Mouse (Mus musculus) cortical plate, adult 2 months (tissue): ENCODE measurements around the gene Lamtor3. TPM values are rescaled to one million over a fixed set of nuclear protein-coding genes. Genes with fewer than 3 reads are reported as not detected.

Source experiments
- H3K27ac ChIP-seq: fragments of 200-500 bp; 2 replicates; pipeline ENCODE4 v1.5.1; 2012; ENCODE audit warnings: low read length, control low read depth, inconsistent platforms; ENCODE audit not compliant: insufficient read depth
- H3K4me1 ChIP-seq: fragments of 200-500 bp; 2 replicates; pipeline ENCODE4 v1.6.1; 2011; ENCODE audit warnings: low read length; ENCODE audit not compliant: control insufficient read depth, insufficient read depth
- H3K4me3 ChIP-seq: fragments of 200-500 bp; 2 replicates; pipeline ENCODE4 v1.5.1; 2011; ENCODE audit warnings: mild to moderate bottlenecking, low read length, control low read depth; ENCODE audit not compliant: insufficient read depth
- CTCF ChIP-seq: fragments of 200-500 bp; IDR thresholded peaks from 2 replicates; pipeline ENCODE4 v1.5.1; 2011; ENCODE audit warnings: mild to moderate bottlenecking, control low read depth, low read length; ENCODE audit not compliant: insufficient read depth; ENCODE audit errors: extremely low read depth
- POLR2A ChIP-seq: fragments of 200-500 bp; IDR thresholded peaks from 2 replicates; pipeline ENCODE4 v1.6.1; 2011; ENCODE audit warnings: mild to moderate bottlenecking, low read length, control low read depth; ENCODE audit not compliant: insufficient read depth; ENCODE audit errors: extremely low read depth
- polyA plus RNA-seq: library from polyadenylated mRNA; depleted of rRNA; stranded (reverse); fragments of >200 nt; gene quantifications from 2 replicates; pipeline ENCODE4 v1.2.3, GENCODE M21; 2012; rRNA removed

The Lamtor3 gene
- polyA plus RNA-seq, 1 experiment, result 80.3 TPM

DNA sequence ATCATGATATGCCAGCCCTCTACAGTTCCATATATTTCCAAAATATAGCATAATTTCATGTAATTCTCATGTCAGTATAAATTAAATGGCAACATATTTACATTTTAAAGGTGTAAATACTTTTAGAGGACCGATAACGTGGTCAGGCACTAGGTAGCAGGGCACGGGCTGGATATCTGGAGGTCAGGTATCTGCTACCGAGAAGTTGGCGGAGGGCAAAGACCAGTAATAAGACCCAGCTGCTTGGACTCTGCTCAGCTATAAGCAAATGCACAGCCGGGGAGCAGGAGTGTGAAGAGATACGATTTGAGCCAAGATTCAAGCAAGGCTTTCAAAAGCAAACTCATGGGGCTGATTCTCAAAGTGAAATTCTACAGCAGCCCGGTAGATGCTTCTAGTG lies 56.0 kb downstream of the Lamtor3 start:
- no peak for TF ChIP-seq CTCF
- TF ChIP-seq POLR2A, result no peak
- H3K4me3 ChIP-seq, result no peak overlapping the region

GRCm38 (mm10) chr3:137975435-137975834 lies 57.1 kb downstream of the Lamtor3 start:
- Histone ChIP-seq H3K4me1 (no peaks in the 10 kb centered on the region), H3K27ac (no peak overlapping the region), H3K4me3 (no peak overlapping the region)
- TF ChIP-seq POLR2A, result no peak
- no peak for TF ChIP-seq CTCF

More for the DNA sequence above, 56.0 kb downstream of the Lamtor3 start:
- Histone ChIP-seq H3K27ac (no peak overlapping the region), H3K4me1 (no peaks in the 10 kb centered on the region)

DNA sequence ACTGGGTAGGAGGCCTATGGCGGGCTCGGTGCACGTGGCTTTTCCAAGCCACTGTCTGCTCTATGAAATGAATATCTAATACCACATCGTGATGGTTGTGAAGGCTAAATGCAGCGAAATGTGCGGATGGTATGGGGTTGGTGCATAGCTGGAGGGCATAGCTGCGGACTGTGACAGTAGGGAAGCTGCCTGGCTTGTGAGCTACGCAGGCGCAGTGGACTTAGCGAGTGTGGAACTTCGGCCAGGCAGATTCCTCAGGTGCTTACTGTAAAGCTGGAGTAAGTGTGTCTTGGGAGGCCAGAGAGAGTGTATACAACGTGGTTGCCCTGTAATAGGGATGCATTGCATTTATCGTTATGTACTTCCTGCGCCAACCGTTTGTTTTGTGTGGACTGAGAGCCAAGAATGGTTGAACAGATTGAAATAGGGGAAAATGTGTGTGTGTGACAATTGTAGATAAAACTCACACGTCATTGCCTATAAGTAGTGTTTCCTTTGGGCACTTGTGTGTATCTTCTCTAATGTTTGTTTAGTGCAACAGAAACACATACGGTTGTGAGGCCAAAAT lies 57.6 kb downstream of the Lamtor3 start:
- Histone ChIP-seq H3K4me1 (no peaks in the 10 kb centered on the region), H3K4me3 (no peak overlapping the region), H3K27ac (no peak overlapping the region)
- TF ChIP-seq CTCF (no peak), POLR2A (no peak)

DNA sequence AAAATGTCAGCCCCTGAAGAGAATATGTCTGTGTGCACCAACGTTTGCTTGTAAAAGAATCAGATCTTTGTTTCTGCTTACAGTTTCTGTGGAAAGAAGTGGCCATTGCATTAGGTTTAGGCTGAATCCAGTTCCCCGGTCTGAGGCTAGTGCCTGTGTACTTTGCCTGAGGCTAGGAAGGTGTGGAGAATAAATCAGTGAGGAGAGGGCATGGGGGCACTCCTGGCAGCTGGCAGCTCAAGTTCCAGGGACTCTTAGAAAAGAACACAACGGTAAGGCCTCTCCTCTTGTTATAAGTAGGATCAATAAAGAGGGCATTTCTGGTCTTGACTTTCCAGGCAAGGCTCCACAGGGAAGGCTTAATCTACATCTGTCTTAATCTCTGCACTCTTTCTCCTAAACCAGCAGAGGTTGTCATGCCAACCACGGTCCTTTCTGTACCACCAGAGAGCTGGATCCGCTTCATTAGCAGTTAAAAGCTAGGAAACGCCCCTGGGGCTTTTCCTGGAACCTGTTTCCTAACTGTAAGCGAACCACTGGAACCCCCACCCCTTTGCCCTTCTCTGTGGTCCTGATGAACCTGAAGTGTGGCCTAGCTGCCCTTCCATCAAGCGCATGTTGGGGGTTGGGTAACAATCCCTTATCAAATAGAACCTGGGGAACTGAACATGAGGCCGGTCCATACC lies 58.8 kb downstream of the Lamtor3 start:
- no peak overlapping the region for H3K27ac ChIP-seq
- no peaks in the 10 kb centered on the region for H3K4me1 ChIP-seq
- H3K4me3 ChIP-seq, result no peak overlapping the region
- TF ChIP-seq POLR2A (no peak), CTCF (no peak)

DNA sequence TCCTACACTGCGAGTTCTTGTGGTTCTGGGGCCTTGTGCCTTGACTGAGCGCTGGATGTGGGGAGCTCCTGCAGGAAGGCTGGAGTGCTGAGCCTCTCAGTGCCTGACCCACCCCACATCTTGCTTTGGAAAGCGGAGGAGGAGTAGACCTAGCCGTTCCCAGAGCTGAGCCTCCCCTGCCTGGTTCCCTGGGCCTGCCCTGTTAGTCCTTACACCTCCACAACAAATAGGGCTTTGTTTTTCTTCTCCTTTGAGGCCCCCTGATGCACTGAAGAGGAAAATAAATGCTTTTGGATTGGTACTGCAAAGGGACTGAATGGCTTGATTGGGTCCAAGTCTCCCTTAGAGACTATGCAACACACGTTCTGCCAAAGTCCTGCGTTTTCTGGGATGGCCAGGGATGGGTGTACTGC lies 59.3 kb downstream of the Lamtor3 start:
- TF ChIP-seq POLR2A, result no peak
- no peak for TF ChIP-seq CTCF
- no peak overlapping the region for H3K4me3 ChIP-seq
- no peaks in the 10 kb centered on the region for H3K4me1 ChIP-seq
- H3K27ac ChIP-seq, result no peak overlapping the region

DNA sequence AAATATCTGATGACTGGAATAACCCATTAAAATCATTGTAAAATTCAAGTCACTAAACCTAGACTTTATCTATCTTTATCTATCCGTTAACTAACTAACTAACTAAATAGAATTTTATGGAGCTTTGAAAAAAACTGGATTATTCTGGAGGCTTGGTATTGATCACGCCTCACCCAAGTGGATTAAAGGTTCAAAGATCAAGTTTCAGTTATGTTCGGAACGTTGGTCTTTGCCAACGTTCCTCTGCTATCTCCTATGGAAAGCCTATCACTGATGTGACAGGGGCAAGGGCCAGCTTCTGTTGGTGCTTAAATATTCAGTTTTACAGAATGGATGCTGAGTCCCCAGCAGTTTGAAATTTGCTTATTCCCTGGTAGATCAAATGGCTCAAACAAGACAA lies 59.9 kb downstream of the Lamtor3 start:
- no peak for TF ChIP-seq POLR2A
- no peak for TF ChIP-seq CTCF
- Histone ChIP-seq H3K4me1 (no peaks in the 10 kb centered on the region), H3K27ac (no peak overlapping the region), H3K4me3 (no peak overlapping the region)

Other genes with a start within 250 kb of the Lamtor3 start
- gene Gm21962, start 247.0 kb upstream of the Lamtor3 start, polyA plus RNA-seq, result 0.17 TPM in 1 of 2 replicates, not detected in the other
- gene H2afz, start 54.0 kb upstream of the Lamtor3 start, polyA plus RNA-seq, result 343 and 397 TPM in 2 replicates
- gene Dnajb14, start 50.8 kb upstream of the Lamtor3 start, polyA plus RNA-seq, result 22.3 and 22.4 TPM in 2 replicates
- 4.4 and 5.5 TPM in 2 replicates for gene Dapp1, start 63.0 kb downstream of the Lamtor3 start, polyA plus RNA-seq
- gene 1110002E22Rik, start 146.5 kb downstream of the Lamtor3 start, polyA plus RNA-seq, result 0.98 and 1.2 TPM in 2 replicates
- 0.42 and 0.61 TPM in 2 replicates for gene Gm5105, start 148.9 kb downstream of the Lamtor3 start, polyA plus RNA-seq
- gene Trmt10a, start 224.9 kb downstream of the Lamtor3 start, polyA plus RNA-seq, result 6.7 and 9.0 TPM in 2 replicates
- gene Mttp, start 226.5 kb downstream of the Lamtor3 start, polyA plus RNA-seq, result 7.5 and 7.7 TPM in 2 replicates